Mouse (Mus musculus): ENCODE results near the gene Vgll1.

- TF ChIP-seq CTCF (IDR thresholded peaks at IDR 0.05; ENCODE audit: control insufficient read depth, insufficient read depth, insufficient read length), result no peak
- TF ChIP-seq USF1 (IDR thresholded peaks at IDR 0.05; ENCODE audit: low read depth), result no peak
These were observed 19.1 kb downstream of the Vgll1 start for GRCm38 (mm10) chrX:57106956-57107355.
